Mouse (Mus musculus): ENCODE data around the gene Kdm6b. TPM values are rescaled to one million over a fixed set of nuclear protein-coding genes. Genes with fewer than 3 reads are reported as not detected.

Gene Kdm6b
- polyA plus RNA-seq, 1 experiment from 2014 or later: 52.8 TPM

DNA sequence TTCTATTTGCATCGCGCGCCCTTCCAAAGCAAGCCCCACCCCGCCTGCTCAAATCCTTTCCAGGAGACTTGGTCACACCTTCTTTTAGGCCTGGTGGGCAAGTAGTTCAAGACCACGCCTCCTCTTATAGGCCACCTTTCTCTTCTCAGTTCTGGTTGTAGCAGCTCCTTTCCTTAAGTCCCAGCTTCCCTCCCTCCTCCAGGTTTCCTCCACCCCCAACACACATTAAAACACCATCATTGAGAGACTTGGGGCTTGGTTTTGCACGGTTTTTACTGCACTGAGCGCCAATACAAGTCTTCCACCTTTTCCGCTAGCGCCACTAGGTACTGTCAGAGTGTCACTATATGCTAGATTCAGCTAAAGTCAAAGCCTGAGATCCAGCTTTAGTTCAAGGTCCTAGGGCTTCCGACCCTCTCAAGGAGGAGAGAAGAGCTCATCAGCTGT is 7.1 kb upstream of the Kdm6b start:
- no peak for ATAC-seq
- WGBS: 9% methylated on average over 10 of the region's 10 CpGs
- no peak overlapping the region for H3K9ac ChIP-seq (replicated peaks; ENCODE audit: low read depth, low read length)
- peak overlapping the region; percentile 90 for H3K4me2 ChIP-seq (ENCODE audit: low read length)
- peaks cover 10% of the 10 kb centered on the region for H3K27me3 ChIP-seq (replicated peaks; ENCODE audit: control insufficient read depth, insufficient read depth, low read length)
- peak overlapping the region; percentile 29 for H3K4me3 ChIP-seq (replicated peaks; ENCODE audit: low read length)
- H3K9me3 ChIP-seq (ENCODE audit: control insufficient read depth, low read length): no peaks in the 10 kb centered on the region
- H3K27ac ChIP-seq (ENCODE audit: low read length): no peak overlapping the region
- H3K36me3 ChIP-seq (ENCODE audit: control insufficient read depth, insufficient read depth): no peaks in the 10 kb centered on the region
- H3K4me1 ChIP-seq (replicated peaks; ENCODE audit: control insufficient read depth, insufficient read depth, low read length): peaks cover 31% of the 10 kb centered on the region

DNA sequence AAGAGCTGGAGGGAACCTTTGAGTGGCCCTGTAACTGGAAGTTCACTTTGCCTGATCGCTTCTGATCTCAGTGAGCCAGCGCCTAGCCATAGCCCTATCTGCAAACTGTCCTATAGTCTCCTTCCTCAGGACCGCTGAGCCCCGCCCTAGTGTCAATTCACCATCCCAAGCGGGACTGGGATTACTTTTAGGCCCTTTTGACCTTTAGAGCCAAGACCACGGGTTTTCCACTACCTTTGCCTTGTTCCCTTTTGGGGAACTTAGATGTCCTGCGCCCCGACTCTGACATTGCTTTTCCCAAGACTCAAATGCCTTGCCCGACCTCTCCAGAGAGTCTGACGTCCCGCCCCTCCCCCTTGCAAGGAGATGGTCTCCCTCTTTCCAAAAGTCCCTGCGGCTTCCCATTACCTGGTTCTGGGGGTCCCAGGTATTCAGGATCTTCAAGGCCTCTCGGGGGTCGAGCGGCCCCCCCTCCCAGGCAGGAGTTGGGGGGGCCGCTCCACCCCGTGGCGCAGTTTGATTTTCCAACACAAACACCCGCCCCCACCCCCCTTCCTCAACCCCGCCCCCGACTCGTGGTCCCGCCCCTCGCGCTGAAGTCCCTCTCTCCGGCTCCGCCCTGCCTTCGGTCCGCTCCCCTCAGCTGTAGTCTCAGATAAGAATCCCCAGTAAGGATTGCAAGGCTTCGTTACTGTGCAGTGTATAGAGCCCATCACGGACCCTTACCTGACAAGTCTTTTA is 6.5 kb upstream of the Kdm6b start:
- H3K4me3 ChIP-seq (replicated peaks; ENCODE audit: low read length): peak overlapping the region; percentile 29
- peaks cover 35% of the 10 kb centered on the region for H3K4me1 ChIP-seq (replicated peaks; ENCODE audit: control insufficient read depth, insufficient read depth, low read length)
- ATAC-seq: no peak
- H3K9me3 ChIP-seq (ENCODE audit: control insufficient read depth, low read length): no peaks in the 10 kb centered on the region
- H3K9ac ChIP-seq (replicated peaks; ENCODE audit: low read depth, low read length): no peak overlapping the region
- H3K4me2 ChIP-seq (ENCODE audit: low read length): peak overlapping the region; percentile 90
- under 1% methylated on average over 30 of the region's 31 CpGs for WGBS
- no peak overlapping the region for H3K27ac ChIP-seq (ENCODE audit: low read length)
- peaks cover 10% of the 10 kb centered on the region for H3K27me3 ChIP-seq (replicated peaks; ENCODE audit: control insufficient read depth, insufficient read depth, low read length)
- H3K36me3 ChIP-seq (ENCODE audit: control insufficient read depth, insufficient read depth): no peaks in the 10 kb centered on the region

DNA sequence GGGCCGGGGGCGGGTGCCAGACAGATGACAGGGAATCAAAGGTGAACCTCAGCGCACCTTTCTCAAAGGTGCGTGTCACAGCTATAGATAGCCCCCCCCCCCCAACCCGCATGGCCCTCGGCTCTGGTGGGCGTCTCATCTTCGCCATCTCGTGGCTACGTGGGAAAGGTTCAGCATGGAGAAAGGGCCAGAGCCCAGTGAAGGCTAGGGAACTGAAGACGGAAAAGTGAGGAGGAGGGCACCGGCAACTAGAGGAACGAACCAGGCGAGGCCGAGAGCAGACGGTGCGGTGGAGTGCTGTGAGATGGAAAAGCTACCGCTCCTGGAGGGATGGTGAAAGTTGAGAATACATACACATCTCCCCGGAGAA is 6.0 kb upstream of the Kdm6b start:
- Histone ChIP-seq H3K4me3 (replicated peaks; ENCODE audit: low read length) (peak overlapping the region; percentile 75), H3K4me2 (ENCODE audit: low read length) (peak overlapping the region; percentile 90), H3K4me1 (replicated peaks; ENCODE audit: control insufficient read depth, insufficient read depth, low read length) (peaks cover 40% of the 10 kb centered on the region), H3K9me3 (ENCODE audit: control insufficient read depth, low read length) (no peaks in the 10 kb centered on the region), H3K27me3 (replicated peaks; ENCODE audit: control insufficient read depth, insufficient read depth, low read length) (peaks cover 10% of the 10 kb centered on the region), H3K9ac (replicated peaks; ENCODE audit: low read depth, low read length) (no peak overlapping the region), H3K36me3 (ENCODE audit: control insufficient read depth, insufficient read depth) (no peaks in the 10 kb centered on the region), H3K27ac (ENCODE audit: low read length) (0 out of 2 replicates have a peak overlapping the region, but pooled peaks have one; percentile 43)
- ATAC-seq: no peak
- under 1% methylated on average over 19 of the region's 19 CpGs for whole genome bisulfite sequencing

DNA sequence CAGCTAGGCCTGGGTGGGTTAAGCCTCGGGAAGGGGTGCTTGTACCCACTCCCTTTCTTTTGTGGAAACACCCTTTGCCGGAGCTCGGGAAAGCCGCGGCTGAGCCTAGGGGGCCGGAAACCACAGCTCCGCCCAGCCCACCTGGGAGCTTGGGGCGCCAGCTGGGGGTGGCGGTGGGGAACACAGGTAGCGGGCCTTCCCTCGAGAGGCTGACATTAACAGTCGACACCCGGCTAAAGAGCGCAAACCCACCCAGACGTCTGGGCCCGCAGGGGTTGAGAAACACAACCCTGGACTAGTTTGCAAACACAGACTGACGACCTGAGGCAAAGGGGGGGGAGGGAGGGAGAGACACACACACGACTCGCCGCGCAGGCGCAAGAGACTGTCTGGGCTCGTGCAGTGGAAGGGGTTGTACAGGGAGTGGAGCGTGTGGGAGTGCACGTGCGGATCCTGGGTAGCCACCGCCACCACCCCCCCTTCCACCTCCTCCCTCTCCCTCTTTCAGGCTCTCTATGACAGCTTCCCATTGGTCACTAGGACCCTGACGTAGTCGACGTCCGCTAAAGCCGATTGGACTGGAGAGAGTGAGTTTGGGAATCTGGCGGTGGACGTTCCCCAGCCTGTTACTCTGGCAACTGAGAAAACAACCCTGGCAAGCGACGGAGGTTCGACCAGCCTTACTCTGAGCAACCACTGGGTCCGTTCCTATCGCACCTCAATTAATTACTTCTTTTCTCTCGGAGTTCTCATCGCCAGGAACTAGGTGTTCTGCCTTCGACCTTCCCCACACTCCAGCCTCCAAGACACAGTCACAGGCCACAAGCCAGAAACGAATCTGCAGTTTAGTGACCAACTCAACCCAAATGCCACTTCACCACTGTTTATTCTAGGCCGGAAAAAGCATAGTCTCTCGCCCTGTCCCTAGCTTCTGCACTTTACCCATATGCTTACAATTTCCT is 5.3 kb upstream of the Kdm6b start:
- Histone ChIP-seq H3K4me1 (replicated peaks; ENCODE audit: control insufficient read depth, insufficient read depth, low read length) (peaks cover 47% of the 10 kb centered on the region), H3K27ac (ENCODE audit: low read length) (peak overlapping the region; percentile 99), H3K9ac (replicated peaks; ENCODE audit: low read depth, low read length) (peak overlapping the region; percentile 64), H3K4me3 (replicated peaks; ENCODE audit: low read length) (peak overlapping the region; percentile 75), H3K9me3 (ENCODE audit: control insufficient read depth, low read length) (no peaks in the 10 kb centered on the region), H3K4me2 (ENCODE audit: low read length) (peak overlapping the region; percentile 90), H3K36me3 (ENCODE audit: control insufficient read depth, insufficient read depth) (no peaks in the 10 kb centered on the region), H3K27me3 (replicated peaks; ENCODE audit: control insufficient read depth, insufficient read depth, low read length) (peaks cover 10% of the 10 kb centered on the region)
- WGBS: under 1% methylated on average over 42 of the region's 45 CpGs
- peak; percentile 92 for ATAC-seq

DNA sequence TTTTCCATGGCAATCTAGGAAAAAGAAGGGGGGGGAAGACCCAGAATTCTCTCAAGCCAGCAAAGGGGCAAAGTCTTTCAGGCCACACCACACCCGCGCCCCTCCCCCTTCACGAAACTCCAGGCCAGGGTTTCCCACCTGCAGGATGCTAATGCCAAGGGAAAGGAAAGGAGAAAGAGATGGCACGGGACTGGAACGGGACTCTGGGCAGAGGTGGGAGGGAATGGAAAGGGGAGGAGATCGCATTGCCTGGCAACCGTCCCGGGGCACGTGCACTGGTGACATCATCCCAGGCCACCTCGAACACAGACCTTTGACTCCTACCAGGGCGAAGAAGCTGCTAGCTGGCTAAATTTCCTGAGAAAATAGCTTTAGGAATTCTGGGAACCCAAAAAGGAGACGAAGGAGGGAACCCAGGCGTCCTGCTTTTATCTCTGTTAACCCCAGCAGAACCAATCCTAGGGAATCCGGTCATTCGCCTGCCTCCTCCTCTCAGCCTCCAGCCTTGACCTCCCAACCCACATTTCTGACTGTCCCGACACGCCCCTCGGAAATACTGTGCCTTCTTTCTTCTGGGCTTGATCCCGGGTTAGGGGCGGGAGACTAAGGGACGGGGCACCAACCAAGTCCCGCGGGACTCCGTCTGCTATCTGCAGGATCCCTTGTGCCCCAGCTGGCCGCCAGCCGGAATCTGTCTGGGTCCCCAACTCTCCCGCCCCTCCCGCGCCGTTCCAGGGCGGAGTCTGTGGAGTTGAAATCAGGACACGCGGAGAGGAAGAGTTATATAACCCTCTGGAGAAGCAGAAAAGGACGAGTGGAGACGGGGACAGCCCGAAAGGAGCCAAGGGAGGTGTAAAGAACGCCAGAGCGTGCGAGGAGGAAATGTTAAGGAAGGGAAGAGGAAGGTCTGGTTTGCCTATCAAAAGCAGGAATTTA is 4.2 kb upstream of the Kdm6b start:
- under 1% methylated on average over 39 of the region's 39 CpGs for WGBS
- H3K9ac ChIP-seq (replicated peaks; ENCODE audit: low read depth, low read length): peak overlapping the region; percentile 64
- ATAC-seq: peak; percentile 7; the same call in 1 of the 2 replicates

DNA sequence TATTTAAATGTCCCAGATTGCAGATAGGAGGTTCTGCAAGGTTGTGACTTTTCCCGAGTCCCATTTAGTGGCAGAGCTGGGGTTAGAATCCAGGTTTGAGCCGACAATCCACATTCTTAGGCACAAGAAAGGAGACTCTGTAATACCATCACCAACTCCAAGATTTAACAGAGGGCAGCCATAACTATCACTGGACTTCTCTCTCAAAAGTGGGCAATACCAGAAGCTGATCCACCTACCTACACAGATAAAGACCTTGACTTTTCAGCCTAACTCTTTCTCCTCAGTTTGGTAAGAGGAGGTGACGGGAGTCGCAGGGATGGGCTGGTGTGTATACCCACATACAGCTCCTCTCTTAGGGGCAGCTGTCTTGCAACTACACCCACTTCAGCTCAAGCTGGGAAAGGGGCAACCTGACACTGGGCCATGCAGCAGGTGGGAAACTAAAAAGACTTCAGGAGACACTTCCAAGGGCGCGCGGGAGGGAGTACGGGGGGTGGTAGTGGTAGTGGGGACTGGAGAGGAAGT is 3.5 kb upstream of the Kdm6b start:
- Histone ChIP-seq H3K9me3 (ENCODE audit: control insufficient read depth, low read length) (no peaks in the 10 kb centered on the region), H3K4me1 (replicated peaks; ENCODE audit: control insufficient read depth, insufficient read depth, low read length) (peaks cover 65% of the 10 kb centered on the region), H3K9ac (replicated peaks; ENCODE audit: low read depth, low read length) (peak overlapping the region; percentile 64), H3K27ac (ENCODE audit: low read length) (peak overlapping the region; percentile 99), H3K27me3 (replicated peaks; ENCODE audit: control insufficient read depth, insufficient read depth, low read length) (peaks cover 6% of the 10 kb centered on the region; the same call in 1 of the 2 replicates), H3K36me3 (ENCODE audit: control insufficient read depth, insufficient read depth) (no peaks in the 10 kb centered on the region), H3K4me2 (ENCODE audit: low read length) (peak overlapping the region; percentile 90), H3K4me3 (replicated peaks; ENCODE audit: low read length) (peak overlapping the region; percentile 75)
- WGBS: 2% methylated on average over 8 of the region's 8 CpGs
- no peak for ATAC-seq

More for the DNA sequence above, 4.2 kb upstream of the Kdm6b start:
- peak overlapping the region; percentile 90 for H3K4me2 ChIP-seq (ENCODE audit: low read length)
- H3K4me3 ChIP-seq (replicated peaks; ENCODE audit: low read length): peak overlapping the region; percentile 75
- peaks cover 57% of the 10 kb centered on the region for H3K4me1 ChIP-seq (replicated peaks; ENCODE audit: control insufficient read depth, insufficient read depth, low read length)
- H3K27ac ChIP-seq (ENCODE audit: low read length): peak overlapping the region; percentile 99
- no peaks in the 10 kb centered on the region for H3K36me3 ChIP-seq (ENCODE audit: control insufficient read depth, insufficient read depth)
- H3K27me3 ChIP-seq (replicated peaks; ENCODE audit: control insufficient read depth, insufficient read depth, low read length): peaks cover 10% of the 10 kb centered on the region
- H3K9me3 ChIP-seq (ENCODE audit: control insufficient read depth, low read length): no peaks in the 10 kb centered on the region

DNA sequence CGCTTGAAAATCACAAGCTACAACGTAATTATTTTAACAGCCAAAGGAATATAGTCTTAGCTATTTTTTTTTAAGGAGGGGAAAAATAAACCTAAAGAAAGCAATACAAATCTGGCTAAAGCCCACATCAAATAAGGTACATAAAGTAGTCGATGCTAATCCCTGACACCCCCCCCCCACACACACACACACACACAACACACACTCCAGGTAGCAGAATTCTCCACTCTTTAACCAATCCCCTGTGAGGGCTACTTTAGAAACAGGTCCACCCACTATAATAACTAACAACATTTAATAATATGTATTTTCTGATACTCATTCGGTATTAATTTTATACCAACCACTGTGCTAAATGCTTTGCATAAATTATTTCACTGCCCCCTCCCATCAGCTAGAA is 3.0 kb upstream of the Kdm6b start:
- 0% methylated on average over 4 of the region's 4 CpGs for WGBS
- peak overlapping the region; percentile 75 for H3K4me3 ChIP-seq (replicated peaks; ENCODE audit: low read length)
- peaks cover 1% of the 10 kb centered on the region; the same call in 1 of the 2 replicates for H3K27me3 ChIP-seq (replicated peaks; ENCODE audit: control insufficient read depth, insufficient read depth, low read length)
- H3K9me3 ChIP-seq (ENCODE audit: control insufficient read depth, low read length): no peaks in the 10 kb centered on the region
- H3K4me1 ChIP-seq (replicated peaks; ENCODE audit: control insufficient read depth, insufficient read depth, low read length): peaks cover 69% of the 10 kb centered on the region
- H3K9ac ChIP-seq (replicated peaks; ENCODE audit: low read depth, low read length): peak overlapping the region; percentile 64
- no peaks in the 10 kb centered on the region for H3K36me3 ChIP-seq (ENCODE audit: control insufficient read depth, insufficient read depth)
- peak overlapping the region; percentile 90 for H3K4me2 ChIP-seq (ENCODE audit: low read length)
- H3K27ac ChIP-seq (ENCODE audit: low read length): peak overlapping the region; percentile 99
- no peak for ATAC-seq

DNA sequence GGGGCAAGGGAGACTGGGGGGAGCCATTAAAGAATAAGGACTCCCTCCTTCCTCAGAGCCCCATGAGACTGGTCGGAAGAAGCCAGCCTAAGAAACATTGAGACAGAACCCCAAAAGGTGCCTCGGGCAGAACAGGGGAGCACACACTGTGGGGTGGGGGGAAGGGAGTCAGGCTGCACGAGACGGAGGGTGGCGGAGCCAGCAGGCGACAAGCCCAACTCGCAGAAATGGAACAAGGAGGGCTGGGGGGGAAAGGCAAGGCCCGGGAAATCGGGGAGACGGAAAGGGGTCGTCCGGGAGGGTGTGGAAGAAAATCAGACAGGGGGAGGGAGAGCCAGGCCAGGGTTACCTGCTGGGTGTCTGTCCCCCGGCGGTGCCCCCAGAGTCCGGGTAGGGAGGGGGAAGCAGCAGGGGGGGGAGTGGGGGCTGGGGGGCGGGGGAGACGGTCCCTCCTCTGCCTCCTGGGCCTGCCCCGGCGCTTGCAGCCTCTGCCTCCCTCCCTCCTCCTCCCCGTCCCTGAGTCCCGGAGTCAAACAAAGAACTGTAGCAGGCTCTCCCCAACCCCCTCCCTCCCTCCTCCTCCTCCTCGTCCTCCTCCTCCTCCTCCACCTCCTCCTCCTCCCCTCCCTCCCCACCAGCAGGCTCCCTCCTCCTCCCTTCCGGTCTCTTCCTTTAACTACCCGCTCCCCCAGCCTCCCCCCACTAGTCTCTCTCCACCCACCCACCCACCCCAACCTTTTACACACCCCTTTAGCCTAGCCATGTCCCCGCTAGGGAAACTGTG is 2.4 kb upstream of the Kdm6b start:
- H3K9me3 ChIP-seq (ENCODE audit: control insufficient read depth, low read length): no peaks in the 10 kb centered on the region
- no peaks in the 10 kb centered on the region for H3K36me3 ChIP-seq (ENCODE audit: control insufficient read depth, insufficient read depth)
- H3K4me3 ChIP-seq (replicated peaks; ENCODE audit: low read length): peak overlapping the region; percentile 75
- under 1% methylated on average over 14 of the region's 25 CpGs for WGBS
- no peaks in the 10 kb centered on the region; the same call in 1 of the 2 replicates for H3K27me3 ChIP-seq (replicated peaks; ENCODE audit: control insufficient read depth, insufficient read depth, low read length)
- peaks cover 69% of the 10 kb centered on the region for H3K4me1 ChIP-seq (replicated peaks; ENCODE audit: control insufficient read depth, insufficient read depth, low read length)
- peak overlapping the region; percentile 97 for H3K9ac ChIP-seq (replicated peaks; ENCODE audit: low read depth, low read length)
- H3K27ac ChIP-seq (ENCODE audit: low read length): peak overlapping the region; percentile 99
- no peak for ATAC-seq
- H3K4me2 ChIP-seq (ENCODE audit: low read length): peak overlapping the region; percentile 96

All from forebrain, embryonic 16.5 days (tissue).